Mouse (Mus musculus) megakaryocyte, embryonic 14.5 days (primary cell): ENCODE measurements around the gene Gm45213. TPM values are rescaled to one million over a fixed set of nuclear protein-coding genes. Genes with fewer than 3 reads are reported as not detected.

Source experiments
- H3K27me3 ChIP-seq: replicated peaks from 2 replicates; pipeline ENCODE3; 2012; ENCODE audit warnings: inconsistent platforms
- H3K36me3 ChIP-seq: replicated peaks from 2 replicates; pipeline ENCODE3; 2012; ENCODE audit warnings: low read length, inconsistent platforms, mixed read lengths
- H3K4me1 ChIP-seq: 2 replicates; pipeline ENCODE4 v1.6.1; 2012; ENCODE audit warnings: inconsistent platforms
- H3K4me3 ChIP-seq: replicated peaks from 2 replicates; pipeline ENCODE3; 2012; ENCODE audit warnings: moderate library complexity, mild to moderate bottlenecking, inconsistent platforms
- H3K9me3 ChIP-seq: 2 replicates; pipeline ENCODE4 v1.6.1; 2012; ENCODE audit warnings: inconsistent platforms
- FLI1 ChIP-seq: IDR thresholded peaks from 2 replicates; pipeline ENCODE4 v1.6.1; 2012; ENCODE audit warnings: low read length, inconsistent platforms, mixed read lengths
- GATA1 ChIP-seq: IDR thresholded peaks from 3 replicates; pipeline ENCODE4 v1.6.1; 2012; ENCODE audit warnings: mixed read lengths, low read length, inconsistent platforms, borderline replicate concordance
- polyA plus RNA-seq: library from polyadenylated mRNA; stranded (reverse); fragments of >175 nt; gene quantifications from 2 replicates; pipeline ENCODE4 v1.2.3, GENCODE M21; 2012; ENCODE audit warnings: low replicate concordance; ENCODE audit not compliant: insufficient read depth

Gene Gm45213
- polyA plus RNA-seq, 1 experiment = not detected

DNA sequence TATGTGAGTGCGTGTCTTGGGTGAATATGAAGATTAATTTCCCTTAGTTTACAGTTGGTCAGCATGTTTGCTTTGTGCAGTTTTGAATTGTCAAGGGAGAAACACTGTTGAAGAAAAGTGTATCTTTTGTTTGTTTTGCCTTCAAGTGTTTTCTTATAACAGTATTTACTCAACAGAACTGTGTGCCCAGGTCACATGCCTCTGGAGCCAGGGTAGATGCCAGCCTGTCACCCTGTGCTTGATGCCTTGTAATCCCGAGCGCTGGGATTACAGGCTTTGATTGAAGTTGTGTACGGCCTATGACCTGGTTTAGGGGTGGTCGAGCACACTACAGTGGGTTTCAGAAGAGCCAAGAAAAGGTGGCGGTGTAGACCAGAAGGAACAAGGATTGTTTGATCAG lies 40.4 kb downstream of the Gm45213 start:
- peaks cover 80% of the 10 kb centered on the region for H3K36me3 ChIP-seq
- peaks cover 36% of the 10 kb centered on the region for H3K4me1 ChIP-seq
- no peaks in the 10 kb centered on the region for H3K9me3 ChIP-seq
- TF ChIP-seq FLI1 (no peak), GATA1 (no peak)
- no peaks in the 10 kb centered on the region for H3K27me3 ChIP-seq
- H3K4me3 ChIP-seq = no peak overlapping the region

GRCm38 (mm10) chr7:66084546-66084945 lies 41.1 kb downstream of the Gm45213 start:
- no peaks in the 10 kb centered on the region for H3K9me3 ChIP-seq
- no peaks in the 10 kb centered on the region for H3K27me3 ChIP-seq
- H3K36me3 ChIP-seq = peaks cover 87% of the 10 kb centered on the region
- H3K4me3 ChIP-seq = no peak overlapping the region
- TF ChIP-seq GATA1 (no peak), FLI1 (no peak)
- peaks cover 33% of the 10 kb centered on the region for H3K4me1 ChIP-seq

- Histone ChIP-seq H3K36me3 (peaks cover 98% of the 10 kb centered on the region), H3K4me1 (peaks cover 16% of the 10 kb centered on the region), H3K27me3 (no peaks in the 10 kb centered on the region), H3K9me3 (no peaks in the 10 kb centered on the region), H3K4me3 (no peak overlapping the region)
- no peak for TF ChIP-seq GATA1
- no peak for TF ChIP-seq FLI1
These were observed 44.2 kb downstream of the Gm45213 start for GRCm38 (mm10) chr7:66087652-66088051.

DNA sequence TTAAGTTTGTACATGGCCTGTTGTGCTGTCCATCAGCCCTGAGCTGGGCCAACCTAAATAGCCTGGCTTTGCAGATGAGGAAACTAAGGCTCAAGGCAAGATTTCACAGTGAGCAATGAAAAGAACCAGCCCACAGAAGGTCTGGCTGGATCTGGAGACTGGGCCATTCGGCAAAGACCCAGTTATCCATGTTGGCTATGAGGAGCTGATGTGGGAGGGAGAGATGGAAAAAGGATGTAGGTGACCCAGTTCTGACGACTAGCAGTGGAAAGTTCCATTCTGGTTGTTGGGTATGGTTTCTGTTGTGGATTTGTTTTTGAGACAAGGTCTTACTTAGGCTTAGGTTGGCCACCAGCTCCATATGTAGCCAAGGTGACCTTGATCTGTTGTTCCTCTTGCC lies 44.7 kb downstream of the Gm45213 start:
- H3K27me3 ChIP-seq = no peaks in the 10 kb centered on the region
- TF ChIP-seq GATA1 (no peak), FLI1 (no peak)
- no peaks in the 10 kb centered on the region for H3K9me3 ChIP-seq
- peaks cover 16% of the 10 kb centered on the region for H3K4me1 ChIP-seq
- H3K36me3 ChIP-seq = peaks cover 98% of the 10 kb centered on the region
- no peak overlapping the region for H3K4me3 ChIP-seq

DNA sequence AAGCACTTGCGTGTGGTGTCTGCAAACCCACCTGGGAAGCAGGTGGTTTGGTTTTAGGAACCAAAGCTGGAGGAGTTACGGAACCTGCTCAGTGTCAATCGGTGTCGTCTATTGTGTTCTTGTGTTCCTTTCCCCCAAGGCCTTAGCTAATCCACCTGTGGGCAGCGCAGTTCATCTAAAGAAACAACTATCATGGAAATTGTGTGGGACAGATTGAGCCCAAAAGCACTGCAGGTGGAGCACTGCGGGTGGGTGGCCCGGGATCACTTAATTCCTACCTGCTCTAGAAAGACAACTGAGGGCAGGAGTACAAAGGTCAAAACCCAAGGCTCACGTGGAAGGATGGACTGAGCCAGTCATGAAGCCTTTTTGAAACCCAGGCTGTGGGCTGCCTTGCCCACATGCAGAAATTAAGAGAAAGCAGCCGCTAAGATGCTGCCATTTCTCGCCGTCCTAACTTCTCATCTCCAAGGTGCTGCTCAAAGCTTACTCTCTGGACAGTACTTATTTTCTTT lies 47.3 kb downstream of the Gm45213 start:
- Histone ChIP-seq H3K9me3 (no peaks in the 10 kb centered on the region), H3K4me3 (no peak overlapping the region), H3K27me3 (peaks cover 4% of the 10 kb centered on the region), H3K4me1 (peaks cover 14% of the 10 kb centered on the region), H3K36me3 (peaks cover 74% of the 10 kb centered on the region)
- TF ChIP-seq GATA1 = no peak
- no peak for TF ChIP-seq FLI1

- H3K4me1 ChIP-seq = peaks cover 20% of the 10 kb centered on the region
- H3K4me3 ChIP-seq = no peak overlapping the region
- peaks cover 66% of the 10 kb centered on the region for H3K36me3 ChIP-seq
- TF ChIP-seq GATA1 (no peak), FLI1 (no peak)
- H3K9me3 ChIP-seq = no peaks in the 10 kb centered on the region
- H3K27me3 ChIP-seq = peaks cover 6% of the 10 kb centered on the region
These were observed 48.2 kb downstream of the Gm45213 start for GRCm38 (mm10) chr7:66091553-66091952.

DNA sequence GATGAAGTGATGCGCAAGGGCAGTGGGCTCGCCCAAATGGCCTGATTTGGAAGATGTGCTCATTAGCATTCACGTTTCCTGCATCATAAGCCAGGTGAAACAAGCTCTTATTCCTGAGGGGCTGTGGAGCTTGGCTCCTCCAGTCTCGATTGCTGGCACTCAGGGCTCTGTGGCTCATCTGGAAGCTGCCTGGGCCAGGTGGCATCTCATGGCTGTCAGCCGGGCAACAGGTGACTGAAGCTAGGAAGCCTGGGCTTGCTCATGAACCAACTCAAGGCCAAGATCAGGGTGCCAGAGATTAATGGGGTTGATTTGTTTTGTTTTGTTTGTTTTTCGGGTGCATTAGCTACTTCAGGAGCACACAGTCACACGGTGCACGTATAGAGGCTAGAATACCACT lies 49.3 kb downstream of the Gm45213 start:
- TF ChIP-seq GATA1 = no peak

GRCm38 (mm10) chr7:66094141-66094540 lies 50.7 kb downstream of the Gm45213 start:
- TF ChIP-seq GATA1 (no peak), FLI1 (no peak)

More for the DNA sequence above, 49.3 kb downstream of the Gm45213 start:
- peaks cover 20% of the 10 kb centered on the region for H3K4me1 ChIP-seq
- peaks cover 55% of the 10 kb centered on the region for H3K36me3 ChIP-seq
- H3K4me3 ChIP-seq = no peak overlapping the region
- H3K9me3 ChIP-seq = no peaks in the 10 kb centered on the region
- H3K27me3 ChIP-seq = peaks cover 6% of the 10 kb centered on the region

GRCm38 (mm10) chr7:66098803-66099202 lies 55.4 kb downstream of the Gm45213 start:
- Histone ChIP-seq H3K4me3 (peak overlapping the region; percentile 26), H3K36me3 (no peaks in the 10 kb centered on the region), H3K4me1 (peaks cover 33% of the 10 kb centered on the region), H3K9me3 (no peaks in the 10 kb centered on the region), H3K27me3 (peaks cover 24% of the 10 kb centered on the region)
- no peak for TF ChIP-seq FLI1
- no peak for TF ChIP-seq GATA1

More at GRCm38 (mm10) chr7:66094141-66094540, 50.7 kb downstream of the Gm45213 start:
- H3K27me3 ChIP-seq = peaks cover 9% of the 10 kb centered on the region
- no peak overlapping the region for H3K4me3 ChIP-seq
- peaks cover 28% of the 10 kb centered on the region for H3K4me1 ChIP-seq
- H3K36me3 ChIP-seq = peaks cover 40% of the 10 kb centered on the region
- no peaks in the 10 kb centered on the region for H3K9me3 ChIP-seq

DNA sequence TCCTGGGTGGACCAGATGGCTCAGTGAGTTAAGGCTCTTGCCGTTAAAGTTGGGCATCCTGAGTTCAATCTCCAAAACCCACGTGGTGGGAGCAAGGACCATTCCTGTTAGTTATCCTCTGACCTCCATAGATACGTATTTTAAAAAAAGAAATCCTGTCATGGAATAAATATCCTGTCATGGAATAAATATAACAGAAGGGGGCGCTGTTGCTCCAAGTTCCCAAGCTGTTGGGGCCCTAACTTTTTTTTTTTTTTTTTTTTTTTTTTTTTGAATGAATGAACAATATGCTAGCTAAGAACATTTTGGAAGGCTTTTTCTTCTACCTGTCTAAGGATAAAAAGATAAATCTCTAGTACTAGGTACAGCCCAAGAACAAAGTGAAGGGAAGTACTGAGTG lies 58.5 kb downstream of the Gm45213 start:
- H3K36me3 ChIP-seq = no peaks in the 10 kb centered on the region
- no peaks in the 10 kb centered on the region for H3K9me3 ChIP-seq
- TF ChIP-seq FLI1 (no peak), GATA1 (no peak)
- peaks cover 44% of the 10 kb centered on the region for H3K4me1 ChIP-seq
- no peak overlapping the region for H3K4me3 ChIP-seq
- peaks cover 19% of the 10 kb centered on the region for H3K27me3 ChIP-seq

DNA sequence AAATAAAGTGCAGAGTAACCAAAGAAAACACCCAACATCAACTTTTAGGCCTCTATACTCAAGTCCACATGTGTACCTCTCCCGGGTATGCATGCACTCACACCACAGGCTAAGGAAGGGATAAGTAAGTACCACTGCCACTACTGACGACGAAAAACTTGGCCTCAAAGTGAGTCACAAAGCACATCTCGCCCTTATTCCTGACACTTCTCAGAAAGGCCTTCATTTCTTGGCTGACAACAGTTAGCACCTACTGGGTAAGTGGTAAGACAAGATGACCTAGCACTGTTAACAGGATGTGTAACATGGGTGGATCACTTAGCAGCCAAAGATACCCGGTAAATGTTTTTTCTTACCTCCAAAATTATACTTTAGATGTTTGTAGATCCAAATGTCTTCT lies 61.1 kb downstream of the Gm45213 start:
- TF ChIP-seq GATA1 (no peak), FLI1 (no peak)
- no peaks in the 10 kb centered on the region for H3K9me3 ChIP-seq
- no peaks in the 10 kb centered on the region for H3K36me3 ChIP-seq
- H3K27me3 ChIP-seq = peaks cover 15% of the 10 kb centered on the region
- H3K4me1 ChIP-seq = peaks cover 55% of the 10 kb centered on the region
- H3K4me3 ChIP-seq = no peak overlapping the region
